Mouse (Mus musculus) cortical plate, adult 2 months (tissue): ENCODE measurements around the gene Trim71.
A peak's percentile ranks its signal among the peaks of the same experiment; 100 is the strongest.

Source experiments
- CTCF ChIP-seq: fragments of 200-500 bp; IDR thresholded peaks from 2 replicates; pipeline ENCODE4 v1.5.1; 2011; ENCODE audit warnings: mild to moderate bottlenecking, control low read depth, low read length; ENCODE audit not compliant: insufficient read depth; ENCODE audit errors: extremely low read depth
- POLR2A ChIP-seq: fragments of 200-500 bp; IDR thresholded peaks from 2 replicates; pipeline ENCODE4 v1.6.1; 2011; ENCODE audit warnings: mild to moderate bottlenecking, low read length, control low read depth; ENCODE audit not compliant: insufficient read depth; ENCODE audit errors: extremely low read depth

DNA sequence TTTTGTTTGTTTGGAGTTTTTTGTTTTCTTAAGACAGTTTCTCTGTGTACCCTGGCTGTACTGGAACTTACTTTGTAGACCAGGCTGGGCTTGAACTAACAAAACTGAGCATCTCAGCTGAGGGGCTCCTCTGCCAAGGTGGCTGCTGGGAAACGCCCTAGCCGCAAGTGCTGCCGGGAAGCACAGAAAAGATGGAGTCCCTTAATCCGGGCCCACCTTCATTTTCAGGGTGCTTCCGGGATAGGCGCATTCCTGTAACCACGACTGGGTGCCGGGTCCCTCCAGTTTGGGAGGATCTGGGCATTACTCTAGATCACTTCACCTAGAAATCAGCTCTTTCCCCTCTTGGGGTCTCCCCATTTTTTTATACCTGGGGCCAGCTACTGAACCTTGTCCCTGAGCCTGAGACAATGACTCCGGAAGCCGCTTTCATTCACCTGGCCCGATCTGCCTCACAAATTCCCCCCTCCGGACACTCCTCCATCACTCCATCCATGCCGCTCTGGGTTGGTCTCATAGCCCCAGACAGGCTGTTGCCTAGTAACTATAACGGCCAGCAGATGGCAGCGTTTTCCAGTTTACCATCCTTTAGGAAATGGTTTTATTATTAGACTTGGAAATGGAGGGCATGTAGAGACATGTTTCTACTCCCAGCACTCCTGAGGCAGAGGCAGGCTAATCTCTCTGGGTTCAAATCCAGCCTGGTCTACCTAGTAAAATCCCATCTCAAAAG is 64.2 kb downstream of the Trim71 start:
- TF ChIP-seq POLR2A (no peak), CTCF (peak; percentile 45)
